Mouse (Mus musculus) embryonic fibroblast, embryonic 13.5 days (primary cell): Measurements from ENCODE around the gene Eif2s1. TPM values are rescaled to one million over a fixed set of nuclear protein-coding genes. Genes with fewer than 3 reads are reported as not detected.
"Not testable (repeated sequence)": the region's sequence is repeated elsewhere in the genome, so short reads cannot be mapped to it uniquely, and the experiment has no call there.

ENCODE experiments used
- H3K27ac ChIP-seq: 2 replicates; pipeline ENCODE4 v1.5.1; 2012; ENCODE audit warnings: low read length, control low read depth, inconsistent platforms; ENCODE audit not compliant: insufficient read depth
- H3K4me1 ChIP-seq: 2 replicates; pipeline ENCODE4 v1.6.1; 2011; ENCODE audit warnings: low read length; ENCODE audit not compliant: control insufficient read depth, insufficient read depth
- H3K4me3 ChIP-seq: 2 replicates; pipeline ENCODE4 v1.5.1; 2011; ENCODE audit warnings: mild to moderate bottlenecking, control low read depth, low read length; ENCODE audit not compliant: insufficient read depth
- CTCF ChIP-seq: IDR thresholded peaks from 2 replicates; pipeline ENCODE4 v1.5.1; 2011; ENCODE audit warnings: mild to moderate bottlenecking, control low read depth, low read length, moderate library complexity, borderline replicate concordance; ENCODE audit not compliant: insufficient read depth
- POLR2A ChIP-seq: IDR thresholded peaks from 2 replicates; pipeline ENCODE4 v1.6.1; 2011; ENCODE audit warnings: low read depth, mild to moderate bottlenecking, control low read depth, low read length, moderate library complexity
- polyA plus RNA-seq: library from polyadenylated mRNA; stranded (reverse); fragments of >200 nt; gene quantifications from 2 replicates; pipeline ENCODE4 v1.2.4, GENCODE M21; 2011; ENCODE audit warnings: low read depth; ENCODE audit not compliant: missing spikeins, insufficient read length

The Eif2s1 gene
- polyA plus RNA-seq, 1 experiment = 128 TPM

DNA sequence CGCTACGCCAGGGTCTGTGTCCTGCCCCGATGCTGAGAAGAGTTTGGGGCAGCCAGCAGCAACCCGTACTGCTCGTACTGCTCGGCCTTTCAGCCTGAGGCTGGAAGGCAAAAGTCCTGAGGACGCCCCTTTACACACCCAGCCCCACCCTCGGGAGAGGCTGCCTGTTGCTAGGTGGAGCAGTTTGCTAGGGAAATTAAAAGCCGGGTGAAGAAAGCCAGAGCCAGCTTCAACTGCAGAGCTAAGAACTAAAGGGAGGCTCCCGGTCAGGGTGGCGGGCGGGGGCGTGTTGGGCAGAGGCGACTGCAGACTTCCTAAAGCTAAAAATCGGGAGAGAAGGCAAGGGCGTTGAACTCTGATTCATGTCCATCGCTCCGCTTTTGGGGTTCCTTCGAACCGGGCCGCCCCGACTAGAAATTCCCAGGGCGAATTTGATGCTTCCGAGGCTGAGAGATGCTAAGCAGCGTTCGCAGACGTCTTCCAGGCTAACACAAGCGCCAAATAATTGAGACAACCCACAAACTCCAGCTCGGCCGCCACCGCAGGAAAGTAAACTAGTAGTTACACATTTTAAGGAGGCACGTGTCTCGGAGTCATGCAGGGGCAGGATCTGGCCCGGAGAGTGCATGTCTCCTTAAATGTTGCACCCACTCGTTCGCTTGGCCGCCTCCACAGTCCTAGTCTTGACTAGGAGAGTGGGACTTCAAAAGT lies 50.2 kb downstream of the Eif2s1 start:
- H3K4me1 ChIP-seq = peaks cover 6% of the 10 kb centered on the region
- peak overlapping the region; percentile 20; the same call in 1 of the 2 replicates for H3K27ac ChIP-seq
- peak overlapping the region; percentile 17 for H3K4me3 ChIP-seq
- no peak for TF ChIP-seq CTCF
- TF ChIP-seq POLR2A = peak; percentile 64

DNA sequence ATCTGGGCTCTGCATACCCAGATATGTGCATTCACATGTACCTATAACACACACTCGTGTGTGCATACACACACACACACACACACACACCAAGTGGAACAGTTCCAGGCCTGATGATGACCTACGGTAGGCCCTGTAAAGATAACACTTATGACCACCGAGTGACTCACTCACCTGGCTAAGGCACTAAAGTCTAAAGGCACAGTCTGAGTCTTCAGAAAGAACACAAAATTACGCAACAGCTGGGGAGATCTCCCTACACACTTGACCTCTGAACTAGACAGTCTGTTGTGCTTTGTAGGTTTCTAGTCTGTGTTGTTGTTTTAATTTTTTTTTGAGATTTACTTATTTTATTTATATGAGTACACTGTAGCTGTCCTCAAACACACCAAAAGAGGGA lies 52.8 kb downstream of the Eif2s1 start:
- Histone ChIP-seq H3K27ac (no peak overlapping the region), H3K4me1 (peaks cover 4% of the 10 kb centered on the region)
- TF ChIP-seq CTCF (no peak), POLR2A (no peak)

DNA sequence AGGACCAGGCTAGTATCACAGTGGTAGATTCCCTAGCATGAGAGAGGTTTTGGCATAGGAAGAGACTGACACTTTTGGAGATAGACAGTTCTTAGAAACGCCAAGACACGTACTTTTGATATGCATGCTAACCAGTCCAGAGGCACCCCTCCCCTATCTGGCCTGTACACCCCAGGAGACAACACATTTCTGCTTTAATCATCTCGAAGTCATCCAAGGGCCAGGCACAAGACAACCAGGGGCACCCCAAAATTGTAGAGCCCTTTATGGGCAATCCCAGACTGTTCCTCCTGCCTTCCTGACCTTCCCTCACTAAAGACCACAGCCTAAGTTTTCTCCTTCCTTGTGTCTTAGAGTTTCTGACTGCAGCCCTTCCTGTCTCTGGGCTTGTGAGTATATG lies 53.9 kb downstream of the Eif2s1 start:
- H3K4me3 ChIP-seq = no peak overlapping the region
- TF ChIP-seq CTCF (no peak), POLR2A (no peak)
- no peak overlapping the region for H3K27ac ChIP-seq
- H3K4me1 ChIP-seq = peaks cover 4% of the 10 kb centered on the region

More for the DNA sequence above, 52.8 kb downstream of the Eif2s1 start:
- no peak overlapping the region for H3K4me3 ChIP-seq

DNA sequence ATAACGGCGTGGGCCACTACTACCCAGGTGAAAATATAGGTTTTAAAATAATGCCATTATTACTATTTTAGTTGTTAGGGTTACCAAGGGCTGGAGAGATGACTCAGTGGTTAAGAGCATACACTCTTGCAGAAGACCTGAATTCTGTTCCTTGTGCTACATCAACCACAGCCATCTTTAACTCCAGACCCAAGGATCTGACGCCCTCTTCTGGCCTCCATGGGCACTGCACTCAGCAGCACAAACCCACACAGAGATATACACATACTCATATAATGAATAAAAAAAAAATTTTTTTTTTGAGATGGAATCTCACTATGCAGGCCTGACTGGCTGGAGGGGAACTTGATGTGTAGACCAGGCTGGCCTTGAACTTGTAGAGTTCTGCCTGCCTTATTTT lies 54.7 kb downstream of the Eif2s1 start:
- Histone ChIP-seq H3K27ac (no peak overlapping the region), H3K4me1 (no peaks in the 10 kb centered on the region), H3K4me3 (no peak overlapping the region)
- TF ChIP-seq CTCF (no peak), POLR2A (no peak)

DNA sequence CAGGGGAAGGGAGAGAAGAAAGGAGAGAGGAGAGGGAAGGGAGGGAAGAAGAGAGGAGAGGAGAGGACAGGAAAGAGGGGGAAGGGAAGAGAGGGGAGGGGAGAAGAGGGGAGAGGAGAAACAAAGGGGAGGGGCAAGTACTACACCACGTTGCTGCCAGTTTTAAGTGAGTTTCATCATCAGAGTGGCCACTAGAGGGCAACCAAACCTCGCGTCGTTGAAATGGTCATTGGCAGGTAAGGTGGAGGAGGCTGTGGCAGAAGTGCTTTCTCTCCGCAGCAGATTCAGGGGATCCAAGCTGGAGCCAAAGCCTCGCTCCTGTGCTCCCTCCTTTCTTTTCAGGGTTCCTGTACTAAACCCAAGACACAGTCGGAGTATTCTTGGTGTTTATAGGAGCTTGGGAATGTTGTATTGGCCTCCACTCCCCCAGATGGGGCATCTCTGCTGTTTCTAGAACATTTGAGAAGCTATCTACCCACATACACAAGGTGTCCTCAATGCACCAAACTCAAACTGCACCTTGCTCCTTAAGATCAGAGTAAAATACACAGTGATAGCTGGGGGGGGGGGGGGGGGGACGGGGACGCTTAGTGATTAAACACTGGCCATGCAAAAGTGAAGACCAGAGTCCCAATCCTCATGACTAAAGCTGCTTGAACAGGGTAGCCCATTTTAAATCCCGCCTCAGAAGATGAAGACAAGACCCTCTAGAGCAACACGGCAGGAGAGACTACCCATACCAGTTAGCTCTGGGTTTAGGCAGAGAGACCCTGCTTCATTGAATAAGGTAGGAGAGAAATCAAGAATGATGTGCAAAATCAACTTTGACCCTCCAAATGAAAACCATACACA lies 56.8 kb downstream of the Eif2s1 start:
- TF ChIP-seq CTCF (peak; percentile 80), POLR2A (no peak)
- no peak overlapping the region for H3K4me3 ChIP-seq
- no peaks in the 10 kb centered on the region; the same call in 1 of the 2 replicates for H3K4me1 ChIP-seq
- H3K27ac ChIP-seq = no peak overlapping the region

DNA sequence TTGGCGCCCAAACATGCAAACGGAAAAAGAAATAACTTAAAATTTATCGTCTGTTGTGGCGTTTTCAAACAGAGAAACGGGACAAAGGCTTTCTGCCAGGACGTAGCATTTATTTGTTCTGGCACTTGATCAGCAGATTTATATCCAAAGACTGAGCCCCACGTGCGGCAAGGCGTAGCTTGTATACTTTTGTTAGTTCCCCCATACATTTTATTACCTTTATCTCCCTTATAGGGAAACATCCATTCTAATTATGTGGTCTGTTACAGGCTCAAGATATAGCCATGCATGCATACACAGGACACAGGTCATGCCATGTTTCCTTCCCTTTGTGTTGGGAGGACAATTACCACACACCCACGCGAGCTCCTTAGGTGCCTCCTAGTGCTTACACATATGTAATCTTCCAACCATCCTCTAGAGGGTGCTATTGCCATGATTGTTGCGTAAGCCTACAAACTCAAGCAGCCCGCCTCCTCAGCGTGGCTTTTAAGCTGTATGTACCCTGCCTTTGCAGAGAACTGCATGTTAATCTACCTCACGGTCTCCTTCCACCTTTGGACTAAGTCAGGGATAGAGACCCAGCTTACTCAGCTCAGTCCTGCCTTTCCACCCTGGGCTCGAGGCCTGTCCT lies 57.6 kb downstream of the Eif2s1 start:
- Histone ChIP-seq H3K4me3 (no peak overlapping the region), H3K4me1 (no peaks in the 10 kb centered on the region; the same call in 1 of the 2 replicates), H3K27ac (no peak overlapping the region)
- TF ChIP-seq POLR2A (no peak), CTCF (peak; percentile 53)

DNA sequence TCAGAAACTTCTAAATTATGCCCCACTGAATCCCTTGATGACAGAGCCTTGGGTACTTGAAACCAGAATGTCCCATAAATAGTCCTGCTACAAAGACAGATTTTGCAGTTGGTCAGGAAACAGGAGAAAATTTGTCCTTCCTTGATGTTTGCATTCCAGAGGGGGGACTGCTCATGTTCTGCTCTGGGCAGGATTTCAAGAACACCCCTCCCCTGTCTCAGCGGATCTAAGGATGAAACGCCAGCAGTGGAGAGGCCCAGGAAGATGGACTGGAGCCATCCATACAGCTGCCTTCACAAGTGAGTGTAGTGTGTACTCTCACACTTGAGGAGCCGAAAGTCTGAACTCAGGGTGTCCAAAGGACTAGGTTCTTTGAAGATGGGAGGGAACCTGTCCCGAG lies 59.8 kb downstream of the Eif2s1 start:
- TF ChIP-seq CTCF (no peak), POLR2A (no peak)
- Histone ChIP-seq H3K4me1 (no peaks in the 10 kb centered on the region; the same call in 1 of the 2 replicates), H3K27ac (no peak overlapping the region)

DNA sequence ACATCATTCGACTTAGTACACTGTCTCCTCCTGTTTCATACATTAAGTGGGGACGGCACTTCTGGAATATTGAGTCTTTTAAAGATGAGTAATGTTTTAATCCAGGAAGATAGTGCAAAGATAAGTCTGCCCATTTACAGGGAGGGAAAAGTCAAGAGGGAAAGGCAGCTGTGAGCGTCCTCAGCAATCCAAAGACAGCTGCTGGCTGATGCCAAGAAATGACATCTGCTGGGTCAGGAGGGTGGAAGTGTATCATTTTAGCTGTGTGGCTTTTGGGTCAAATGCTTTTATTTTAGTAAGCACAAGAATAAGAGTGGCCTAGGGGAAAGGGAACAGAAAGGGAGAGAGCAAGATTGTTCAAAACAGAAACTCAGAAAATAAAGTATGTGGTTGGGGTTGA lies 60.4 kb downstream of the Eif2s1 start:
- Histone ChIP-seq H3K4me1 (no peaks in the 10 kb centered on the region; the same call in 1 of the 2 replicates), H3K27ac (no peak overlapping the region), H3K4me3 (no peak overlapping the region)
- TF ChIP-seq POLR2A = no peak
- TF ChIP-seq CTCF = no peak

More for the DNA sequence above, 59.8 kb downstream of the Eif2s1 start:
- H3K4me3 ChIP-seq = no peak overlapping the region

DNA sequence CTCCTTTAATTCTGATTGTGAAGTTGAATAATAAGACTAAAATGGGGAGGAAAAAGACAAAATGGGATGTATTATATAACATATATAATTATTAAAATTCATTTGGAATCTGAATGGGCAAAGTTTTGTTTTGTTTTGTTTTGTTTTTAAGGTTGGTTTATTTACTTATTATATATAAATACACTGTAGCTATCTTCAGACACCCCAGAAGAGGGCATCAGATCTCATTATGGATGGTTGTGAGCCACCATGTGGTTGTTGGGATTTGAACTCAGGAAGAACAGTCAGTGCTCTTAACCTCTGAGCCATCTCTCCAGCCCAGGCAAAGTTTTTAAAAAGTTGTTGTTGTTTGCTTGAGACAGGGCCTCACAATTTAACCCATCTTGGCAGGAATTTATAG lies 61.4 kb downstream of the Eif2s1 start:
- not testable (repeated sequence) for H3K4me3 ChIP-seq, H3K4me1 ChIP-seq, H3K27ac ChIP-seq

DNA sequence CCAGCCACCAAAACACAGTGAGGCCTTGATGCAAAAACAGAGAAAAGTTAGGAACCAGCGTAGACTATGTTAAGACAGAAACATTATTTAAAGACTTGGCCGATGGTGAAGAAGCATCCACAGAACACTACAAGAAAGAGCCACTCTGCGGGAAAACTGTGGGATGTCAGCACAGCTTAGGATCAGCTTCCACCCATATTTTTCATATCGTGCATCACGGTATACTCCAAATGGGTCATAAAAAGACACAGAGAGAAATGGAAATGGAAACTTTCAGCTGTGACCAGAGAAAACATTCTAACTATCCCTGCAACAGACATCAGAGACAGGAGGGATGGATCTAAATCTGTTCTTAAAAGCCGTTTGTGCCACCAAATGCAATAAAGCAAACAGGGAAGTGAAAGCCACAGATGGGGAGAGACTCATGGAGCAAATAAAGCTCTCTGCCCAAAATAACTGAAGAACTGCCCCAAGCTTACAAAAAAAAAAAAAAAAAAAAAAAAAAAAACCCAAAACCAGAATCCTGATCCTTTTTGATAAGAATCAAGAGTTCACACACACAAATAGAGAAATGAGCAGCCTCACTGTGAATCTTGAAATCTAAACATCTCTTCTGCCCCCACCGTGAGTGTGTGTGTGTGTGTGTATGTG lies 62.0 kb downstream of the Eif2s1 start:
- H3K27ac ChIP-seq = no peak overlapping the region
- TF ChIP-seq CTCF (no peak), POLR2A (no peak)
- H3K4me1 ChIP-seq = no peaks in the 10 kb centered on the region; the same call in 1 of the 2 replicates
- no peak overlapping the region for H3K4me3 ChIP-seq
